Mouse (Mus musculus): ENCODE results near the gene Usp24.

Gene Usp24

GRCm38 (mm10) chr4:106428616-106429015 lies 112.6 kb downstream of the Usp24 start:
- DNase-seq (ENCODE audit: low read depth, low spot score), result no peak

GRCm38 (mm10) chr4:106429106-106429505 lies 113.1 kb downstream of the Usp24 start:
- DNase-seq (ENCODE audit: low read depth, low spot score), result no peak

GRCm38 (mm10) chr4:106430431-106430830 lies 114.4 kb downstream of the Usp24 start:
- DNase-seq (ENCODE audit: low read depth, low spot score), result no peak

- DNase-seq (ENCODE audit: low read depth, low spot score), result no peak
Observed at GRCm38 (mm10) chr4:106435426-106435825, 119.4 kb downstream of the Usp24 start.

GRCm38 (mm10) chr4:106436475-106436874 lies 120.5 kb downstream of the Usp24 start:
- peak; percentile 40 for DNase-seq (ENCODE audit: low read depth, low spot score)

- DNase-seq (ENCODE audit: low read depth, low spot score), result no peak
Observed at GRCm38 (mm10) chr4:106437207-106437606, 121.2 kb downstream of the Usp24 start.

- no peak for DNase-seq (ENCODE audit: low read depth, low spot score)
Observed at GRCm38 (mm10) chr4:106438763-106439162, 122.8 kb downstream of the Usp24 start.

GRCm38 (mm10) chr4:106443182-106443581 lies 127.2 kb downstream of the Usp24 start:
- no peak for DNase-seq (ENCODE audit: low read depth, low spot score)

GRCm38 (mm10) chr4:106449306-106449705 lies 133.3 kb downstream of the Usp24 start:
- no peak for DNase-seq (ENCODE audit: low read depth, low spot score)

- no peak for DNase-seq (ENCODE audit: low read depth, low spot score)
Observed at GRCm38 (mm10) chr4:106452401-106452800, 136.4 kb downstream of the Usp24 start.

- DNase-seq (ENCODE audit: low read depth, low spot score), result no peak
Observed at GRCm38 (mm10) chr4:106453108-106453507, 137.1 kb downstream of the Usp24 start.

- no peak for DNase-seq (ENCODE audit: low read depth, low spot score)
Observed at GRCm38 (mm10) chr4:106453516-106453915, 137.5 kb downstream of the Usp24 start.

GRCm38 (mm10) chr4:106454541-106454940 lies 138.5 kb downstream of the Usp24 start:
- DNase-seq (ENCODE audit: low read depth, low spot score), result no peak

GRCm38 (mm10) chr4:106462016-106462415 lies 146.0 kb downstream of the Usp24 start:
- DNase-seq (ENCODE audit: low read depth, low spot score), result no peak

GRCm38 (mm10) chr4:106462524-106462923 lies 146.5 kb downstream of the Usp24 start:
- no peak for DNase-seq (ENCODE audit: low read depth, low spot score)

- DNase-seq (ENCODE audit: low read depth, low spot score), result no peak
Observed at GRCm38 (mm10) chr4:106463174-106463801, 147.3 kb downstream of the Usp24 start.

- DNase-seq (ENCODE audit: low read depth, low spot score), result no peak
Observed at GRCm38 (mm10) chr4:106467420-106468110, 151.6 kb downstream of the Usp24 start.

- no peak for DNase-seq (ENCODE audit: low read depth, low spot score)
Observed at GRCm38 (mm10) chr4:106470921-106471320, 154.9 kb downstream of the Usp24 start.

- peak; percentile 44 for DNase-seq (ENCODE audit: low read depth, low spot score)
Observed at GRCm38 (mm10) chr4:106472335-106472734, 156.3 kb downstream of the Usp24 start.

- peak; percentile 56 for DNase-seq (ENCODE audit: low read depth, low spot score)
Observed at GRCm38 (mm10) chr4:106474241-106474640, 158.2 kb downstream of the Usp24 start.

- no peak for DNase-seq (ENCODE audit: low read depth, low spot score)
Observed at GRCm38 (mm10) chr4:106480545-106480944, 164.5 kb downstream of the Usp24 start.

- no peak for DNase-seq (ENCODE audit: low read depth, low spot score)
Observed at GRCm38 (mm10) chr4:106483215-106483727, 167.3 kb downstream of the Usp24 start.

- no peak for DNase-seq (ENCODE audit: low read depth, low spot score)
Observed at GRCm38 (mm10) chr4:106483831-106484230, 167.8 kb downstream of the Usp24 start.
